Mouse (Mus musculus) spleen, adult 2 months (tissue): Measurements from ENCODE around the gene Tmed6. TPM values are rescaled to one million over a fixed set of nuclear protein-coding genes. Genes with fewer than 3 reads are reported as not detected.

ENCODE experiments used
- DNase-seq, 2 experiments: peaks; one replicate each; pipeline versions ENCODE4 v3.0.0 to v3.0.0-alpha.2; 2012 to 2021; ENCODE audit warnings: low spot score in 2 of 2, low read depth in 1 of 2
- H3K27ac ChIP-seq: fragments of 200-500 bp; 2 replicates; pipeline ENCODE4 v1.5.1; 2012; ENCODE audit warnings: low read length, inconsistent platforms; ENCODE audit not compliant: insufficient read depth
- H3K27me3 ChIP-seq: fragments of 200-500 bp; 2 replicates; pipeline ENCODE4 v1.6.1; 2012; ENCODE audit warnings: mild to moderate bottlenecking, moderate library complexity, low read length, inconsistent platforms; ENCODE audit not compliant: control insufficient read depth, insufficient read depth
- H3K36me3 ChIP-seq: fragments of 200-500 bp; 2 replicates; pipeline ENCODE4 v1.6.1; 2012; ENCODE audit warnings: mild to moderate bottlenecking, low read length, inconsistent platforms; ENCODE audit not compliant: control insufficient read depth, insufficient read depth
- H3K4me1 ChIP-seq: fragments of 200-500 bp; 2 replicates; pipeline ENCODE4 v1.6.1; 2011; ENCODE audit warnings: inconsistent platforms; ENCODE audit not compliant: control insufficient read depth, insufficient read depth, insufficient read length
- H3K4me3 ChIP-seq: fragments of 200-500 bp; 2 replicates; pipeline ENCODE4 v1.5.1; 2011; ENCODE audit warnings: mild to moderate bottlenecking, inconsistent platforms; ENCODE audit not compliant: insufficient read depth, insufficient read length; ENCODE audit errors: extremely low read depth
- CTCF ChIP-seq: fragments of 200-500 bp; IDR thresholded peaks from 2 replicates; pipeline ENCODE4 v1.5.1; 2011; ENCODE audit warnings: mild to moderate bottlenecking, inconsistent platforms; ENCODE audit not compliant: insufficient read depth, insufficient read length, insufficient replicate concordance; ENCODE audit errors: extremely low read depth
- POLR2A ChIP-seq: fragments of 200-500 bp; IDR thresholded peaks from 2 replicates; pipeline ENCODE4 v1.6.1; 2011; ENCODE audit warnings: low read depth, low read length, inconsistent platforms
- WGBS: fragments of 180-500 bp; shearing (Covaris S2); methylation state at CpG from one replicate; pipeline ENCODE4 v1.1.7; 2018; 5-methylcytosine and 5-hydroxymethylcytosine counted together
- polyA plus RNA-seq: library from polyadenylated mRNA; depleted of rRNA; stranded (reverse); fragments of >200 nt; gene quantifications from 2 replicates; pipeline ENCODE4 v1.2.3, GENCODE M21; 2012; rRNA removed

The Tmed6 gene
- polyA plus RNA-seq, 1 experiment: 14.3 TPM

DNA sequence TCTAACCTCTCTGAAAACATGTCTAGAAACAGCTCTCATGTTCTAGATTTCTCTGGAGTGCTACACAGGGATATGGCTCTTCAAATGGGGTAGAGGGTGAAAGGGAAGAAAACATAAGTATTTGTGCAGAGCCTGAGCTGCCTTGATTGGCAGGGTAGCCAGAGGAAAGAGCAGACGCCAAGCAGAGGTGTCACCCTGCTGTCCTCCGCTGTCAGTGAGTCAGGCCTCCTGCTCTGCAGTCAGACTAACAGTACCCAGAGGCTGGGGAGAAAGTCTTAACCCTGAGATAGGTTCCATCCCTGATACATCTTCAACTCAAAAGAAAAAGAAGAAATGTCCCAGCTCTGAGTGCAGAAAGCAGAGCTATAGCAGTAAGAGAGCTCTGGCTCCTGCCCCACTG lies 52.8 kb downstream of the Tmed6 start:
- 100% methylated on average over 2 of the region's 2 CpGs for WGBS
- no peak for TF ChIP-seq POLR2A
- TF ChIP-seq CTCF: no peak
- H3K4me1 ChIP-seq: no peaks in the 10 kb centered on the region

More for the DNA sequence above, 52.8 kb downstream of the Tmed6 start:
- no peak for DNase-seq
- Histone ChIP-seq H3K36me3 (peaks cover 4% of the 10 kb centered on the region), H3K4me3 (no peak overlapping the region), H3K27me3 (no peaks in the 10 kb centered on the region), H3K27ac (no peak overlapping the region)

Other genes starting within 250 kb of the Tmed6 start
- gene Has3, start 195.4 kb downstream of the Tmed6 start, polyA plus RNA-seq: 0.11 and 0.15 TPM in 2 replicates
- 13.6 and 15.5 TPM in 2 replicates for gene Utp4, start 172.0 kb downstream of the Tmed6 start, polyA plus RNA-seq
- 4.9 and 5.5 TPM in 2 replicates for gene Sntb2, start 129.9 kb downstream of the Tmed6 start, polyA plus RNA-seq
- gene Vps4a, start 34.4 kb downstream of the Tmed6 start, polyA plus RNA-seq: 13.9 TPM in 2 replicates
- gene Pdf, start 17.0 kb downstream of the Tmed6 start, polyA plus RNA-seq: 18.0 and 42.2 TPM in 2 replicates
- 31.6 and 32.7 TPM in 2 replicates for gene Cog8, start 9.0 kb downstream of the Tmed6 start, polyA plus RNA-seq
- gene Nip7, start 8.8 kb downstream of the Tmed6 start, polyA plus RNA-seq: 26.4 and 37.6 TPM in 2 replicates
- 10.9 and 12.7 TPM in 2 replicates for gene Terf2, start 30.9 kb upstream of the Tmed6 start, polyA plus RNA-seq
- gene Cyb5b, start 85.0 kb upstream of the Tmed6 start, polyA plus RNA-seq: 24.1 and 26.3 TPM in 2 replicates
- 13.1 and 14.4 TPM in 2 replicates for gene Nfat5, start 227.8 kb upstream of the Tmed6 start, polyA plus RNA-seq